Mouse (Mus musculus): ENCODE results near the gene Sept11. TPM values are rescaled to one million over a fixed set of nuclear protein-coding genes. Genes with fewer than 3 reads are reported as not detected.

Gene Sept11
- polyA plus RNA-seq, 1 experiment from 2014 or later: 59.9 TPM

Other genes starting within 250 kb of the Sept11 start
- 0.35 and 0.42 TPM in 2 replicates for gene Sowahb, start 48.4 kb upstream of the Sept11 start, polyA plus RNA-seq (2015; fragmentation: Nextera tagmentation; extraction: Ambion mirVana)
- 104 and 128 TPM in 2 replicates for gene Ccni, start 113.1 kb downstream of the Sept11 start, polyA plus RNA-seq (2015; fragmentation: Nextera tagmentation; extraction: Ambion mirVana)
- gene 2010109A12Rik, start 113.1 kb downstream of the Sept11 start, polyA plus RNA-seq (2015; fragmentation: Nextera tagmentation; extraction: Ambion mirVana): 4.2 and 6.2 TPM in 2 replicates
- 120 and 123 TPM in 2 replicates for gene Ccng2, start 173.8 kb downstream of the Sept11 start, polyA plus RNA-seq (2015; fragmentation: Nextera tagmentation; extraction: Ambion mirVana)